ENCODE assay signal across 27 mouse cellular contexts in the genomic region with DNA sequence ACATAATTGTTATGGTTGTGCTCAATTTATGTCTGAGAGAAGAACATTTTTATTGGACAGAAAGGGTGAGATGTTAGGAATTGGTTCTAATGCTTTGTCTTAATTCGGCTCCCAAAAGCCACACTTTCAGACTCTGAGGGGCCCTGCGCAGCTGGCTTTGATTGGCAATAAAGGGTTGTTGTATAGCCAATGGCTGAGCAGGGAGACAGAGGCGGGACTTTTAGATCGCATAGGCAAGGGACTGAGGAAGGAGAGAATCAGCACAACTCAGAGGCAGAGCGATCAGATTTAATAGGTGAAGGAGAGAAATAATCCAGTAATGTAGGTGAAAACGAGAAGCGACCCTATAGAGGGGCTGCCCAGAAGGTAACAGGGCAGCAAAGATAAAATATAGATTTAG.
A peak's percentile ranks its signal among the peaks of the same experiment; 100 is the strongest.
DNase-seq lines count a peak whose midpoint lies in the region; ATAC-seq lines count a peak whose summit lies in the region.
"Had no signal": no experiment of that assay in that cellular context is flagged by ENCODE, and none has a peak within 500 bp of the region (broad histone marks: within the 10 kb centered on the region; RNA-seq: fewer than 3 reads in every experiment).

No protein-coding gene starts in this region.

- DNase-seq in heart, postnatal 36 days = no peak
- peak; percentile 5 for DNase-seq in testis, postnatal 14 days (ENCODE audit: low spot score)
- DNase-seq in testis, postnatal 10 days (ENCODE audit: low spot score) = no peak
- DNase-seq in embryonic facial prominence, embryonic 11.5 days (ENCODE audit: low spot score) = peak; percentile 31
- DNase-seq in kidney, adult 8-10 months = no peak
- no peak for DNase-seq in forebrain, embryonic 14.5 days (ENCODE audit: low spot score)
- DNase-seq: adrenal gland, adult 8-10 months; cerebellum, adult 8-10 months; cerebellum, postnatal 25 days; gastrocnemius, postnatal 25 days; heart, adult 18-20 months; kidney, postnatal 14 days; layer of hippocampus, adult 9-11 months; lung, embryonic 14.5 days; lung, postnatal 14 days; right cerebral cortex, postnatal 4 days; thymus, postnatal 4 days had no signal

- H3K4me1 ChIP-seq in heart, embryonic 13.5 days = no peaks in the 10 kb centered on the region
- H3K4me1 ChIP-seq in embryonic facial prominence, embryonic 11.5 days (ENCODE audit: control insufficient read depth, insufficient read depth, low read length) = no peaks in the 10 kb centered on the region
- no peaks in the 10 kb centered on the region for H3K4me1 ChIP-seq in forebrain, embryonic 14.5 days (ENCODE audit: control insufficient read depth, insufficient read depth, low read length)
- H3K4me1 ChIP-seq: embryonic facial prominence, embryonic 12.5 days; limb, embryonic 12.5 days; liver, embryonic 15.5 days had no signal

- no peak overlapping the region for H3K9ac ChIP-seq in heart, embryonic 13.5 days
- H3K9ac ChIP-seq in embryonic facial prominence, embryonic 11.5 days (replicated peaks; ENCODE audit: low read length) = no peak overlapping the region
- H3K9ac ChIP-seq in forebrain, embryonic 14.5 days (ENCODE audit: low read length) = no peak overlapping the region
- H3K9ac ChIP-seq: embryonic facial prominence, embryonic 12.5 days; forebrain, embryonic 15.5 days; limb, embryonic 12.5 days; liver, embryonic 15.5 days; lung, embryonic 14.5 days had no signal

- WGBS in heart, embryonic 13.5 days = 29% methylated on average over 7 of the region's 7 CpGs
- 39% methylated on average over 7 of the region's 7 CpGs for WGBS in embryonic facial prominence, embryonic 11.5 days
- 47% methylated on average over 7 of the region's 7 CpGs for WGBS in forebrain, embryonic 14.5 days

- H3K4me2 ChIP-seq in heart, embryonic 13.5 days = peak overlapping the region; percentile 20; the same call in 1 of the 2 replicates
- H3K4me2 ChIP-seq in embryonic facial prominence, embryonic 11.5 days (ENCODE audit: low read depth, low read length) = no peak overlapping the region
- no peak overlapping the region for H3K4me2 ChIP-seq in forebrain, embryonic 14.5 days (ENCODE audit: low read length)
- H3K4me2 ChIP-seq: embryonic facial prominence, embryonic 12.5 days; forebrain, embryonic 15.5 days; limb, embryonic 12.5 days; liver, embryonic 15.5 days; lung, embryonic 14.5 days had no signal

- no peaks in the 10 kb centered on the region; the same call in 1 of the 2 replicates for H3K27me3 ChIP-seq in heart, embryonic 13.5 days (replicated peaks)
- H3K27me3 ChIP-seq in embryonic facial prominence, embryonic 11.5 days (ENCODE audit: control insufficient read depth, insufficient read depth, low read length) = no peaks in the 10 kb centered on the region
- H3K27me3 ChIP-seq in forebrain, embryonic 14.5 days (replicated peaks; ENCODE audit: control insufficient read depth, insufficient read depth, low read length) = no peaks in the 10 kb centered on the region
- H3K27me3 ChIP-seq: embryonic facial prominence, embryonic 12.5 days; forebrain, embryonic 15.5 days; liver, embryonic 15.5 days had no signal

- no peak overlapping the region for H3K27ac ChIP-seq in heart, embryonic 13.5 days (replicated peaks)
- H3K27ac ChIP-seq in embryonic facial prominence, embryonic 11.5 days (replicated peaks; ENCODE audit: low read depth, low read length) = no peak overlapping the region
- H3K27ac ChIP-seq in forebrain, embryonic 14.5 days (ENCODE audit: low read depth, low read length) = no peak overlapping the region
- H3K27ac ChIP-seq: embryonic facial prominence, embryonic 12.5 days; forebrain, embryonic 15.5 days; limb, embryonic 12.5 days; liver, embryonic 15.5 days; midbrain, embryonic 10.5 days; stomach, postnatal 0 days had no signal

- no peak for ATAC-seq in heart, embryonic 13.5 days (ENCODE audit: extremely low read depth, insufficient number of reproducible peaks, low FRiP score, low TSS enrichment)
- ATAC-seq in embryonic facial prominence, embryonic 11.5 days (replicated peaks; ENCODE audit: insufficient number of reproducible peaks, low FRiP score, low TSS enrichment, low read depth) = no peak
- no peak for ATAC-seq in forebrain, embryonic 14.5 days
- ATAC-seq: CD4-positive, CD25-positive, alpha-beta regulatory T cell, adult 4 months; forebrain, embryonic 15.5 days; intestine, embryonic 16.5 days had no signal

- H3K36me3 ChIP-seq in heart, embryonic 13.5 days = no peaks in the 10 kb centered on the region
- H3K36me3 ChIP-seq in embryonic facial prominence, embryonic 11.5 days (replicated peaks; ENCODE audit: control insufficient read depth, insufficient read depth, low read depth, low read length) = no peaks in the 10 kb centered on the region
- no peaks in the 10 kb centered on the region for H3K36me3 ChIP-seq in forebrain, embryonic 14.5 days (ENCODE audit: control insufficient read depth, insufficient read depth, low read length)
- H3K36me3 ChIP-seq: embryonic facial prominence, embryonic 12.5 days; forebrain, embryonic 15.5 days; limb, embryonic 12.5 days; liver, embryonic 15.5 days; midbrain, embryonic 10.5 days had no signal

- no peak overlapping the region for H3K4me3 ChIP-seq in heart, embryonic 13.5 days
- H3K4me3 ChIP-seq in embryonic facial prominence, embryonic 11.5 days (ENCODE audit: low read depth, low read length) = no peak overlapping the region
- no peak overlapping the region for H3K4me3 ChIP-seq in forebrain, embryonic 14.5 days (ENCODE audit: low read depth, low read length)
- H3K4me3 ChIP-seq: embryonic facial prominence, embryonic 12.5 days; forebrain, embryonic 15.5 days; limb, embryonic 12.5 days; liver, embryonic 15.5 days; midbrain, embryonic 10.5 days; myocyte had no signal

- intact Hi-C loops in heart, postnatal 36 days (cut with DNase I) = no loop called here

- H3K9me3 ChIP-seq in heart, embryonic 13.5 days = no peaks in the 10 kb centered on the region
- H3K9me3 ChIP-seq in embryonic facial prominence, embryonic 11.5 days (replicated peaks; ENCODE audit: control insufficient read depth, low read length) = no peaks in the 10 kb centered on the region
- no peaks in the 10 kb centered on the region for H3K9me3 ChIP-seq in forebrain, embryonic 14.5 days (replicated peaks; ENCODE audit: control insufficient read depth, low read length)
- H3K9me3 ChIP-seq: embryonic facial prominence, embryonic 12.5 days; forebrain, embryonic 15.5 days; limb, embryonic 12.5 days; liver, embryonic 15.5 days had no signal

Comparison
In these comparisons a context has a peak if more than half of its experiments do, and no peak if none do; other contexts are left out.
1. DNase-seq: peak in testis, postnatal 14 days (single experiment) and embryonic facial prominence, embryonic 11.5 days (single experiment); none in heart, postnatal 36 days (0 of 2), testis, postnatal 10 days (single experiment), kidney, adult 8-10 months (0 of 2) and forebrain, embryonic 14.5 days (single experiment).